Mouse (Mus musculus) left cerebral cortex, adult 18-20 months (tissue): ENCODE data around the gene Cdc42ep2. TPM values are rescaled to one million over a fixed set of nuclear protein-coding genes. Genes with fewer than 3 reads are reported as not detected.

Experiments used
- DNase-seq, 2 experiments: peaks; one replicate each; pipeline ENCODE4 v3.0.0; 2021 to 2022; ENCODE audit warnings: low spot score in 2 of 2, mixed read lengths in 1 of 2
- long read RNA-seq, 2 experiments: library from polyadenylated mRNA; stranded (forward); transcript quantifications; one replicate each; pipeline ENCODE4 v2.0.0; 2021
- total RNA-seq, 2 experiments: library from RNA; stranded (reverse); gene quantifications; 2 replicates each; pipeline ENCODE4 v1.2.3; 2021

Gene Cdc42ep2
- 1 to 10 TPM; 4.7 to 5.4 TPM for total RNA-seq
- long read RNA-seq, experiment 1, transcript Cdc42ep2-201 (2 exons, 3,411 nt) = major isoform, 12 of 12 reads
- long read RNA-seq, experiment 1, partial matches to known transcripts = 0 of 12 reads
- long read RNA-seq, experiment 1, other reads (novel, unspliced or antisense) = 0 of 12 reads
- long read RNA-seq, experiment 2, transcript Cdc42ep2-201 (2 exons, 3,411 nt) = major isoform, 11 of 11 reads
- long read RNA-seq, experiment 2, partial matches to known transcripts = 0 of 11 reads
- long read RNA-seq, experiment 2, other reads (novel, unspliced or antisense) = 0 of 11 reads

- DNase-seq = peak; percentile 92 to 93
These were observed at the start of gene Cdc42ep2 for GRCm38 (mm10) chr19:5924713-5925093. Gene Cdc42ep2 (minus strand): TSS chr19:5924816.

GRCm38 (mm10) chr19:5967664-5968063 lies 43.0 kb upstream of the Cdc42ep2 start:
- no peak for DNase-seq

GRCm38 (mm10) chr19:5966786-5967185 lies 42.2 kb upstream of the Cdc42ep2 start:
- DNase-seq = no peak

- DNase-seq = no peak
These were observed 41.3 kb upstream of the Cdc42ep2 start for GRCm38 (mm10) chr19:5965910-5966309.

GRCm38 (mm10) chr19:5965280-5965679 lies 40.7 kb upstream of the Cdc42ep2 start:
- peak; percentile 65 to 70 for DNase-seq

- no peak for DNase-seq
These were observed 40.2 kb upstream of the Cdc42ep2 start for GRCm38 (mm10) chr19:5964804-5965203.

GRCm38 (mm10) chr19:5963883-5964562 lies 39.4 kb upstream of the Cdc42ep2 start, which contains the start of gene Pola2:
Gene Pola2 (minus strand): TSS chr19:5964202.
- DNase-seq = peak; percentile 87 to 89

GRCm38 (mm10) chr19:5962651-5963050 lies 38.0 kb upstream of the Cdc42ep2 start:
- DNase-seq = no peak

- no peak for DNase-seq
These were observed 32.8 kb upstream of the Cdc42ep2 start for GRCm38 (mm10) chr19:5957371-5957770.

GRCm38 (mm10) chr19:5956685-5957084 lies 32.1 kb upstream of the Cdc42ep2 start:
- DNase-seq = peak; percentile 82 to 84

- DNase-seq = no peak
These were observed 31.4 kb upstream of the Cdc42ep2 start for GRCm38 (mm10) chr19:5955704-5956670.

- DNase-seq = no peak
These were observed 30.3 kb upstream of the Cdc42ep2 start for GRCm38 (mm10) chr19:5954936-5955335.

GRCm38 (mm10) chr19:5954031-5954710 lies 29.6 kb upstream of the Cdc42ep2 start:
- no peak for DNase-seq

- no peak for DNase-seq
These were observed 28.7 kb upstream of the Cdc42ep2 start for GRCm38 (mm10) chr19:5953201-5953770.

- DNase-seq = no peak
These were observed 27.6 kb upstream of the Cdc42ep2 start for GRCm38 (mm10) chr19:5952071-5952691.

GRCm38 (mm10) chr19:5951631-5952030 lies 27.0 kb upstream of the Cdc42ep2 start:
- DNase-seq = no peak

GRCm38 (mm10) chr19:5950218-5950617 lies 25.6 kb upstream of the Cdc42ep2 start:
- no peak for DNase-seq

GRCm38 (mm10) chr19:5945891-5946290 lies 21.3 kb upstream of the Cdc42ep2 start:
- no peak for DNase-seq

- no peak for DNase-seq
These were observed 20.4 kb upstream of the Cdc42ep2 start for GRCm38 (mm10) chr19:5945027-5945426.

GRCm38 (mm10) chr19:5944145-5944544 lies 19.5 kb upstream of the Cdc42ep2 start:
- DNase-seq = no peak
